Mouse (Mus musculus) embryonic facial prominence, embryonic 14.5 days (tissue): ENCODE measurements around the gene Kcnq1. TPM values are rescaled to one million over a fixed set of nuclear protein-coding genes. Genes with fewer than 3 reads are reported as not detected.

Experiments
- ATAC-seq: fragments of 200-750 bp; cut with Nextera tagmentation; 2 replicates; pipeline ENCODE4 v1.8.0; 2017; ENCODE audit warnings: low read depth, moderate number of reproducible peaks, moderate TSS enrichment
- DNase-seq: peaks from one replicate; pipeline ENCODE4 v3.0.0-alpha.2; 2015; ENCODE audit warnings: low spot score
- H3K27ac ChIP-seq: fragments of 300-500 bp; sonication (generic); replicated peaks from 2 replicates; pipeline ENCODE4 v1.5.1; 2014; ENCODE audit warnings: low read depth, mild to moderate bottlenecking, low read length, moderate library complexity
- H3K27me3 ChIP-seq: fragments of 300-500 bp; sonication (generic); replicated peaks from 2 replicates; pipeline ENCODE4 v1.6.1; 2014; ENCODE audit warnings: low read length; ENCODE audit not compliant: control insufficient read depth, insufficient read depth
- H3K36me3 ChIP-seq: fragments of 300-500 bp; sonication (generic); 2 replicates; pipeline ENCODE4 v1.6.1; 2014; ENCODE audit warnings: low read length, mixed read lengths; ENCODE audit not compliant: control insufficient read depth, insufficient read depth
- H3K4me1 ChIP-seq: fragments of 300-500 bp; sonication (generic); 2 replicates; pipeline ENCODE4 v1.6.1; 2014; ENCODE audit warnings: antibody characterized with exemption, low read length; ENCODE audit not compliant: control insufficient read depth, insufficient read depth
- H3K4me2 ChIP-seq: fragments of 300-500 bp; sonication (generic); 2 replicates; pipeline ENCODE4 v1.6.1; 2014; ENCODE audit warnings: low read depth, mild to moderate bottlenecking, low read length, moderate library complexity, mixed read lengths
- H3K4me3 ChIP-seq: fragments of 300-500 bp; sonication (generic); 2 replicates; pipeline ENCODE4 v1.5.1; 2014; ENCODE audit warnings: low read depth, mild to moderate bottlenecking, low read length
- H3K9ac ChIP-seq: fragments of 300-500 bp; sonication (generic); 2 replicates; pipeline ENCODE4 v1.6.1; 2014; ENCODE audit warnings: low read depth, mild to moderate bottlenecking, low read length, moderate library complexity, mixed read lengths
- H3K9me3 ChIP-seq: fragments of 300-500 bp; sonication (generic); 2 replicates; pipeline ENCODE4 v1.6.1; 2016; ENCODE audit warnings: low read length; ENCODE audit not compliant: control insufficient read depth
- WGBS: fragments of 180-500 bp; shearing (Covaris S2); extraction: QIAGEN DNeasy Blood & Tissue Kit; methylation state at CpG from one replicate; pipeline ENCODE4 v1.1.7; 2014; 5-methylcytosine and 5-hydroxymethylcytosine counted together
- polyA plus RNA-seq: library from polyadenylated mRNA; unstranded; fragments of >200 nt; fragmentation: Nextera tagmentation; extraction: Ambion mirVana; gene quantifications from 2 replicates; pipeline ENCODE4 v1.2.1, GENCODE M21; 2014

Gene Kcnq1
- polyA plus RNA-seq, 1 experiment from 2014 or later = 1.9 TPM

GRCm38 (mm10) chr7:143153915-143154373 is 47.8 kb downstream of the Kcnq1 start:
- Histone ChIP-seq H3K9me3 (no peaks in the 10 kb centered on the region), H3K4me3 (peak overlapping the region; percentile 15), H3K36me3 (no peaks in the 10 kb centered on the region), H3K27me3 (no peaks in the 10 kb centered on the region), H3K4me1 (peaks cover 15% of the 10 kb centered on the region), H3K27ac (peak overlapping the region; percentile 95), H3K4me2 (peak overlapping the region; percentile 56), H3K9ac (peak overlapping the region; percentile 55)
- peak; percentile 92 for ATAC-seq
- under 1% methylated on average over 18 of the region's 18 CpGs for WGBS
- DNase-seq = peak; percentile 94

GRCm38 (mm10) chr7:143154458-143154871 is 48.3 kb downstream of the Kcnq1 start:
- Histone ChIP-seq H3K4me3 (no peak overlapping the region), H3K4me1 (peaks cover 15% of the 10 kb centered on the region), H3K9ac (peak overlapping the region; percentile 55), H3K36me3 (no peaks in the 10 kb centered on the region), H3K9me3 (no peaks in the 10 kb centered on the region), H3K27me3 (no peaks in the 10 kb centered on the region), H3K4me2 (peak overlapping the region; percentile 56), H3K27ac (peak overlapping the region; percentile 95)
- DNase-seq = peak; percentile 89
- ATAC-seq = peak; percentile 73
- 16% methylated on average over 19 of the region's 19 CpGs for WGBS

- ATAC-seq (no peak), DNase-seq (no peak)
- H3K27ac ChIP-seq = peak overlapping the region; percentile 95
- no peaks in the 10 kb centered on the region for H3K36me3 ChIP-seq
- H3K4me1 ChIP-seq = peaks cover 15% of the 10 kb centered on the region
- 44% methylated on average over 5 of the region's 5 CpGs for WGBS
- H3K27me3 ChIP-seq = no peaks in the 10 kb centered on the region
- H3K4me2 ChIP-seq = no peak overlapping the region
- H3K9ac ChIP-seq = no peak overlapping the region
- H3K9me3 ChIP-seq = no peaks in the 10 kb centered on the region
- no peak overlapping the region for H3K4me3 ChIP-seq
These were observed 49.1 kb downstream of the Kcnq1 start for GRCm38 (mm10) chr7:143155257-143155656.

- H3K4me3 ChIP-seq = no peak overlapping the region
- H3K9ac ChIP-seq = no peak overlapping the region
- no peaks in the 10 kb centered on the region for H3K27me3 ChIP-seq
- ATAC-seq (peak; percentile 20; the same call in 1 of the 2 replicates), DNase-seq (no peak)
- 68% methylated on average over 14 of the region's 14 CpGs for WGBS
- H3K4me1 ChIP-seq = peaks cover 15% of the 10 kb centered on the region
- H3K4me2 ChIP-seq = no peak overlapping the region
- no peak overlapping the region for H3K27ac ChIP-seq
- no peaks in the 10 kb centered on the region for H3K36me3 ChIP-seq
- H3K9me3 ChIP-seq = no peaks in the 10 kb centered on the region
These were observed 52.7 kb downstream of the Kcnq1 start for GRCm38 (mm10) chr7:143158690-143159425.

- ATAC-seq = no peak; the same call in 1 of the 2 replicates
- WGBS = 27% methylated on average over 3 of the region's 11 CpGs
These were observed 53.3 kb downstream of the Kcnq1 start for GRCm38 (mm10) chr7:143159446-143159845.

GRCm38 (mm10) chr7:143160057-143160456 is 53.9 kb downstream of the Kcnq1 start:
- 71% methylated on average over 5 of the region's 5 CpGs for WGBS
- H3K4me1 ChIP-seq = peaks cover 4% of the 10 kb centered on the region
- DNase-seq = no peak
- H3K36me3 ChIP-seq = no peaks in the 10 kb centered on the region
- no peaks in the 10 kb centered on the region for H3K27me3 ChIP-seq
- no peak overlapping the region for H3K4me2 ChIP-seq
- H3K9me3 ChIP-seq = no peaks in the 10 kb centered on the region
- ATAC-seq = no peak
- no peak overlapping the region for H3K27ac ChIP-seq
- H3K4me3 ChIP-seq = no peak overlapping the region
- H3K9ac ChIP-seq = no peak overlapping the region

More at GRCm38 (mm10) chr7:143159446-143159845, 53.3 kb downstream of the Kcnq1 start:
- no peaks in the 10 kb centered on the region for H3K36me3 ChIP-seq
- H3K27ac ChIP-seq = no peak overlapping the region
- DNase-seq = peak; percentile 58
- H3K27me3 ChIP-seq = no peaks in the 10 kb centered on the region
- H3K9ac ChIP-seq = no peak overlapping the region
- H3K4me1 ChIP-seq = peaks cover 10% of the 10 kb centered on the region
- no peak overlapping the region for H3K4me3 ChIP-seq
- no peak overlapping the region for H3K4me2 ChIP-seq
- no peaks in the 10 kb centered on the region for H3K9me3 ChIP-seq

GRCm38 (mm10) chr7:143162051-143162450 is 55.9 kb downstream of the Kcnq1 start:
- DNase-seq (no peak), ATAC-seq (no peak)
- H3K4me3 ChIP-seq = no peak overlapping the region
- H3K9ac ChIP-seq = no peak overlapping the region
- 0 out of 2 replicates have a peak, but pooled peaks cover 2% of the 10 kb centered on the region for H3K4me1 ChIP-seq
- no peaks in the 10 kb centered on the region for H3K36me3 ChIP-seq
- no peaks in the 10 kb centered on the region for H3K27me3 ChIP-seq
- no peak overlapping the region for H3K4me2 ChIP-seq
- H3K27ac ChIP-seq = no peak overlapping the region
- 66% methylated on average over 3 of the region's 3 CpGs for WGBS
- H3K9me3 ChIP-seq = no peaks in the 10 kb centered on the region

GRCm38 (mm10) chr7:143164074-143164473 is 57.9 kb downstream of the Kcnq1 start:
- H3K4me3 ChIP-seq = no peak overlapping the region
- no peaks in the 10 kb centered on the region for H3K36me3 ChIP-seq
- no peaks in the 10 kb centered on the region for H3K27me3 ChIP-seq
- no peaks in the 10 kb centered on the region for H3K9me3 ChIP-seq
- H3K27ac ChIP-seq = no peak overlapping the region
- DNase-seq (no peak), ATAC-seq (no peak)
- 0 out of 2 replicates have a peak, but pooled peaks cover 2% of the 10 kb centered on the region for H3K4me1 ChIP-seq
- no peak overlapping the region for H3K4me2 ChIP-seq
- H3K9ac ChIP-seq = no peak overlapping the region
